ENCODE assay signal across 11 mouse cellular contexts in the genomic region with DNA sequence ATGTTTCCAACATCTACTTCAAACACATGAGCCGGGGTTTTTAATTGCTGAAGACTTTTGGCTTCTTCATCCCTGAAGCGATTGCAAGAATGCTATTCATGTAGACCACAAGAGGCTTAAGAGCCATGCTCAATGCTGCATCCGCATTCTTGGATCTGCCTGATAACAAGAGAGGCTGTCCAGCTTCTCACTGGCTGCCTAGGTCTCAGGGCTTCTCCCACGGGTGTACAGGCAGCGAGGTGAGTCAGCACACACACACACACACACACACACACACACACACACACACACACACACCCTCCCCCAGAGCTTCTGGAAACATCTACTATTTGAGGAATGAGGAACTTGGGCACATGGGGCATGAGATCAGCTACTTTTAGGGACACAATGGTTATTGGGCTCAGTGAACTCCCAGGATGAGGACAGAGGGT.
DNase-seq lines count a peak whose midpoint lies in the region; ATAC-seq and TF ChIP-seq lines count a peak whose summit lies in the region.
"Had no signal": no experiment of that assay in that cellular context is flagged by ENCODE, and none has a peak within 500 bp of the region (broad histone marks: within the 10 kb centered on the region; RNA-seq: fewer than 3 reads in every experiment).

No protein-coding gene starts in this region.

- H3K27me3 ChIP-seq in forebrain, embryonic 12.5 days: no peaks in the 10 kb centered on the region
- no peaks in the 10 kb centered on the region for H3K27me3 ChIP-seq in forebrain, embryonic 14.5 days (replicated peaks; ENCODE audit: control insufficient read depth, insufficient read depth, low read length)
- H3K27me3 ChIP-seq: neural tube, embryonic 12.5 days had no signal

- H3K27ac ChIP-seq in gastrocnemius, adult 2 months: peak overlapping the region; percentile 13; the same call in 1 of the 2 replicates
- no peak overlapping the region for H3K27ac ChIP-seq in forebrain, embryonic 12.5 days
- H3K27ac ChIP-seq in forebrain, embryonic 14.5 days (ENCODE audit: low read depth, low read length): no peak overlapping the region
- H3K27ac ChIP-seq: heart, adult 2 months; neural tube, embryonic 12.5 days had no signal

- intact Hi-C loops in gastrocnemius, adult 2 months (cut with DNase I): no loop called here

- TF ChIP-seq CTCF in gastrocnemius, adult 2 months (IDR thresholded peaks at IDR 0.05): no peak

- no peaks in the 10 kb centered on the region for H3K9me3 ChIP-seq in forebrain, embryonic 12.5 days
- H3K9me3 ChIP-seq in forebrain, embryonic 14.5 days (replicated peaks; ENCODE audit: control insufficient read depth, low read length): no peaks in the 10 kb centered on the region
- H3K9me3 ChIP-seq: neural tube, embryonic 12.5 days had no signal

- ATAC-seq in forebrain, embryonic 12.5 days (ENCODE audit: low FRiP score): no peak
- ATAC-seq in forebrain, embryonic 14.5 days: no peak

- DNase-seq in layer of hippocampus, adult 9-10 months (ENCODE audit: low spot score): peak; percentile 25
- no peak for DNase-seq in layer of hippocampus, adult 8-10 months (ENCODE audit: low spot score in 2 of 2)
- DNase-seq in gastrocnemius, adult 2 months: peak; percentile 36
- DNase-seq in kidney, adult 8-10 months: peak; percentile 6 to 23
- DNase-seq in lung, postnatal 36 days: peak; percentile 84
- no peak for DNase-seq in thymus, postnatal 4 days
- no peak for DNase-seq in forebrain, embryonic 14.5 days (ENCODE audit: low spot score)
- DNase-seq: adrenal gland, postnatal 14 days had no signal

- H3K36me3 ChIP-seq in forebrain, embryonic 12.5 days (replicated peaks): no peaks in the 10 kb centered on the region
- H3K36me3 ChIP-seq in forebrain, embryonic 14.5 days (ENCODE audit: control insufficient read depth, insufficient read depth, low read length): no peaks in the 10 kb centered on the region
- H3K36me3 ChIP-seq: neural tube, embryonic 12.5 days had no signal

- WGBS in forebrain, embryonic 12.5 days: 54% methylated on average over 5 of the region's 5 CpGs
- WGBS in forebrain, embryonic 14.5 days: 70% methylated on average over 5 of the region's 5 CpGs

- H3K4me2 ChIP-seq in forebrain, embryonic 12.5 days: no peak overlapping the region
- no peak overlapping the region for H3K4me2 ChIP-seq in forebrain, embryonic 14.5 days (ENCODE audit: low read length)
- H3K4me2 ChIP-seq: neural tube, embryonic 12.5 days had no signal

- peaks cover 6% of the 10 kb centered on the region for H3K4me1 ChIP-seq in forebrain, embryonic 12.5 days
- no peaks in the 10 kb centered on the region for H3K4me1 ChIP-seq in forebrain, embryonic 14.5 days (ENCODE audit: control insufficient read depth, insufficient read depth, low read length)

- no peak overlapping the region for H3K4me3 ChIP-seq in gastrocnemius, adult 2 months
- H3K4me3 ChIP-seq in forebrain, embryonic 12.5 days (replicated peaks): no peak overlapping the region
- no peak overlapping the region for H3K4me3 ChIP-seq in forebrain, embryonic 14.5 days (ENCODE audit: low read depth, low read length)
- H3K4me3 ChIP-seq: heart, adult 2 months; neural tube, embryonic 12.5 days had no signal

- no peak overlapping the region for H3K9ac ChIP-seq in forebrain, embryonic 12.5 days
- no peak overlapping the region for H3K9ac ChIP-seq in forebrain, embryonic 14.5 days (ENCODE audit: low read length)
- H3K9ac ChIP-seq: neural tube, embryonic 12.5 days had no signal

Comparison
In these comparisons a context has a peak if more than half of its experiments do, and no peak if none do; other contexts are left out.
1. DNase-seq: peak in layer of hippocampus, adult 9-10 months (single experiment), gastrocnemius, adult 2 months (single experiment), kidney, adult 8-10 months (2 of 2) and lung, postnatal 36 days (single experiment); none in layer of hippocampus, adult 8-10 months (0 of 2), thymus, postnatal 4 days (single experiment) and forebrain, embryonic 14.5 days (single experiment).